Mouse (Mus musculus) left cerebral cortex, adult 11 months (tissue): ENCODE results near the gene Retreg2.
A peak's percentile ranks its signal among the peaks of the same experiment; 100 is the strongest.

Experiments
- DNase-seq: peaks from one replicate; pipeline ENCODE4 v3.0.0; 2022; ENCODE audit warnings: low spot score

Gene Retreg2

GRCm38 (mm10) chr1:75142301-75143261 is at the start of gene Retreg2, which contains the start of gene Cnppd1:
Retreg2 (plus strand) TSS chr1:75142778.
Cnppd1 (minus strand) TSS chr1:75142711.
- peak; percentile 94 for DNase-seq

- DNase-seq: no peak
Measured at GRCm38 (mm10) chr1:75122211-75122610, 20.4 kb upstream of the Retreg2 start.

GRCm38 (mm10) chr1:75124346-75125321 is 17.9 kb upstream of the Retreg2 start, which contains the start of gene Nhej1:
Nhej1 (minus strand) TSS chr1:75125200.
- DNase-seq: peak; percentile 85

- DNase-seq: no peak
Measured at GRCm38 (mm10) chr1:75125418-75125817, 17.2 kb upstream of the Retreg2 start.

- no peak for DNase-seq
Measured at GRCm38 (mm10) chr1:75128641-75129040, 13.9 kb upstream of the Retreg2 start.

GRCm38 (mm10) chr1:75133421-75134207 is 9.0 kb upstream of the Retreg2 start, which contains the start of gene Slc23a3:
Slc23a3 (minus strand) TSS chr1:75133890.
- no peak for DNase-seq

- no peak for DNase-seq
Measured at GRCm38 (mm10) chr1:75136293-75136692, 6.3 kb upstream of the Retreg2 start.

- no peak for DNase-seq
Measured at GRCm38 (mm10) chr1:75136730-75137129, 5.8 kb upstream of the Retreg2 start.

- no peak for DNase-seq
Measured at GRCm38 (mm10) chr1:75138448-75138847, 4.1 kb upstream of the Retreg2 start.

GRCm38 (mm10) chr1:75140601-75141190 is 1.9 kb upstream of the Retreg2 start:
- DNase-seq: no peak

- DNase-seq: peak; percentile 36
Measured at GRCm38 (mm10) chr1:75141486-75142190, 940 bp upstream of the Retreg2 start.

- no peak for DNase-seq
Measured at GRCm38 (mm10) chr1:75145589-75145988, 3.0 kb downstream of the Retreg2 start.

GRCm38 (mm10) chr1:75147411-75148135 is 5.0 kb downstream of the Retreg2 start:
- no peak for DNase-seq

- DNase-seq: no peak
Measured at GRCm38 (mm10) chr1:75148727-75149126, 6.1 kb downstream of the Retreg2 start.

- DNase-seq: no peak
Measured at GRCm38 (mm10) chr1:75155837-75156236, 13.3 kb downstream of the Retreg2 start.

GRCm38 (mm10) chr1:75158990-75159389 is 16.4 kb downstream of the Retreg2 start:
- no peak for DNase-seq

GRCm38 (mm10) chr1:75159540-75160255 is 17.1 kb downstream of the Retreg2 start:
- DNase-seq: no peak

- no peak for DNase-seq
Measured at GRCm38 (mm10) chr1:75160256-75160617, 17.7 kb downstream of the Retreg2 start.

GRCm38 (mm10) chr1:75168093-75168471 is 25.5 kb downstream of the Retreg2 start:
- no peak for DNase-seq
